Comparison of ENCODE assay signal across 8 mouse cellular contexts in genomic region chr15:93276276-93276675, GRCm38 (mm10). TPM values are rescaled to one million over a fixed set of nuclear protein-coding genes. Genes with fewer than 3 reads are reported as not detected.
DNase-seq lines count a peak whose midpoint lies in the region; ATAC-seq lines count a peak whose summit lies in the region.

No protein-coding gene starts in this region.

- H3K36me3 ChIP-seq in heart, embryonic 11.5 days (ENCODE audit: control insufficient read depth, insufficient read depth, low read length) = no peaks in the 10 kb centered on the region; the same call in 1 of the 2 replicates
- no peaks in the 10 kb centered on the region for H3K36me3 ChIP-seq in midbrain, embryonic 11.5 days (ENCODE audit: control insufficient read depth, insufficient read depth, low read length)

- H3K27ac ChIP-seq in heart, embryonic 11.5 days (ENCODE audit: low read depth, low read length) = no peak overlapping the region
- no peak overlapping the region for H3K27ac ChIP-seq in midbrain, embryonic 11.5 days (ENCODE audit: low read depth, low read length)

- no peak for ATAC-seq in heart, embryonic 11.5 days (replicated peaks; ENCODE audit: insufficient number of reproducible peaks, low FRiP score, low TSS enrichment)
- no peak for ATAC-seq in midbrain, embryonic 11.5 days (ENCODE audit: low FRiP score)

- no peaks in the 10 kb centered on the region for H3K9me3 ChIP-seq in heart, embryonic 11.5 days (replicated peaks; ENCODE audit: control insufficient read depth, low read length)
- H3K9me3 ChIP-seq in midbrain, embryonic 11.5 days (ENCODE audit: control insufficient read depth, low read length) = no peaks in the 10 kb centered on the region

- H3K4me1 ChIP-seq in heart, embryonic 11.5 days (ENCODE audit: control insufficient read depth, insufficient read depth, low read length) = peaks cover 11% of the 10 kb centered on the region
- H3K4me1 ChIP-seq in midbrain, embryonic 11.5 days (ENCODE audit: control insufficient read depth, insufficient read depth, low read length) = peaks cover 14% of the 10 kb centered on the region

- WGBS in heart, embryonic 11.5 days (ENCODE audit: insufficient replicate concordance) = 5% methylated on average over 14 of the region's 14 CpGs
- WGBS in midbrain, embryonic 11.5 days = 3% methylated on average over 14 of the region's 14 CpGs

- H3K4me3 ChIP-seq in heart, embryonic 11.5 days (ENCODE audit: low read depth, low read length) = peak overlapping the region; percentile 74
- H3K4me3 ChIP-seq in midbrain, embryonic 11.5 days (ENCODE audit: low read depth, low read length) = peak overlapping the region; percentile 74

- peak; percentile 23 for DNase-seq in layer of hippocampus, adult 9-11 months
- DNase-seq in layer of hippocampus, postnatal 14 days (ENCODE audit: low spot score in 2 of 2) = no peak
- DNase-seq in cerebellum, adult 9-11 months = peak; percentile 40
- peak; percentile 32 for DNase-seq in kidney, postnatal 10 days
- peak; percentile 89 for DNase-seq in midbrain, embryonic 11.5 days (ENCODE audit: low spot score, missing footprints)
- DNase-seq in natural killer cell, adult 2 months (ENCODE audit: low spot score in 2 of 2) = no peak
- no peak for DNase-seq in spleen, postnatal 4 days (ENCODE audit: low spot score in 2 of 2)

- H3K27me3 ChIP-seq in heart, embryonic 11.5 days (ENCODE audit: control insufficient read depth, insufficient read depth, low read length) = no peaks in the 10 kb centered on the region
- no peaks in the 10 kb centered on the region for H3K27me3 ChIP-seq in midbrain, embryonic 11.5 days (ENCODE audit: control insufficient read depth, insufficient read depth, low read length)

- H3K4me2 ChIP-seq in heart, embryonic 11.5 days = peak overlapping the region; percentile 75
- H3K4me2 ChIP-seq in midbrain, embryonic 11.5 days = peak overlapping the region; percentile 93

- H3K9ac ChIP-seq in heart, embryonic 11.5 days (ENCODE audit: low read depth, low read length) = peak overlapping the region; percentile 68; the same call in 1 of the 2 replicates
- peak overlapping the region; percentile 47 for H3K9ac ChIP-seq in midbrain, embryonic 11.5 days (ENCODE audit: low read length)

RNA-seq across cellular contexts. Expression of gene Gxylt1, which starts 1.3 kb away (rescaled TPM):
- 1 to 10 TPM; 9.1 to 10.0 TPM for total RNA-seq in layer of hippocampus, postnatal 14 days (2021)
- 12.0 and 14.1 TPM in 2 replicates for polyA plus RNA-seq in heart, embryonic 11.5 days (2014; fragmentation: Nextera tagmentation; extraction: Ambion mirVana)
- 11.4 and 14.1 TPM in 2 replicates for polyA plus RNA-seq in midbrain, embryonic 11.5 days (2014; fragmentation: Nextera tagmentation; extraction: Ambion mirVana)

Comparison
In these comparisons a context has a peak if more than half of its experiments do, and no peak if none do; other contexts are left out.
1. DNase-seq: peak in layer of hippocampus, adult 9-11 months (single experiment), cerebellum, adult 9-11 months (single experiment), kidney, postnatal 10 days (single experiment) and midbrain, embryonic 11.5 days (single experiment); none in layer of hippocampus, postnatal 14 days (0 of 2), natural killer cell, adult 2 months (0 of 2) and spleen, postnatal 4 days (0 of 2).